Mouse (Mus musculus) kidney, embryonic 14.5 days (tissue): ENCODE data around the gene Tssk1. TPM values are rescaled to one million over a fixed set of nuclear protein-coding genes. Genes with fewer than 3 reads are reported as not detected.
A peak's percentile ranks its signal among the peaks of the same experiment; 100 is the strongest.

Experiments
- ATAC-seq: fragments of 200-750 bp; cut with Nextera tagmentation; 2 replicates; pipeline ENCODE4 v1.8.0; 2017; ENCODE audit warnings: moderate number of reproducible peaks, mild to moderate bottlenecking, moderate TSS enrichment, moderate library complexity; ENCODE audit not compliant: low FRiP score, low TSS enrichment
- H3K27ac ChIP-seq: fragments of 300-500 bp; sonication (generic); 2 replicates; pipeline ENCODE4 v1.5.1; 2014; ENCODE audit warnings: low read depth, mild to moderate bottlenecking, low read length, moderate library complexity, mixed read lengths
- H3K27me3 ChIP-seq: fragments of 300-500 bp; sonication (generic); 2 replicates; pipeline ENCODE4 v1.6.1; 2014; ENCODE audit warnings: mild to moderate bottlenecking, low read length; ENCODE audit not compliant: control insufficient read depth, insufficient read depth
- H3K36me3 ChIP-seq: fragments of 300-500 bp; sonication (generic); 2 replicates; pipeline ENCODE4 v1.6.1; 2014; ENCODE audit warnings: low read length, mixed read lengths; ENCODE audit not compliant: control insufficient read depth, insufficient read depth
- H3K4me1 ChIP-seq: fragments of 300-500 bp; sonication (generic); 2 replicates; pipeline ENCODE4 v1.6.1; 2014; ENCODE audit warnings: low read length, mixed read lengths; ENCODE audit not compliant: control insufficient read depth, insufficient read depth
- H3K4me2 ChIP-seq: fragments of 300-500 bp; sonication (generic); replicated peaks from 2 replicates; pipeline ENCODE4 v1.6.1; 2014; ENCODE audit warnings: low read depth, mild to moderate bottlenecking, low read length
- H3K4me3 ChIP-seq: fragments of 300-500 bp; sonication (generic); 2 replicates; pipeline ENCODE4 v1.5.1; 2014; ENCODE audit warnings: mild to moderate bottlenecking, low read length
- H3K9ac ChIP-seq: fragments of 300-500 bp; sonication (generic); 2 replicates; pipeline ENCODE4 v1.6.1; 2014; ENCODE audit warnings: low read depth, mild to moderate bottlenecking, low read length, moderate library complexity
- H3K9me3 ChIP-seq: fragments of 300-500 bp; sonication (generic); 2 replicates; pipeline ENCODE4 v1.6.1; 2016; ENCODE audit warnings: low read length; ENCODE audit not compliant: control insufficient read depth
- WGBS: fragments of 180-500 bp; shearing (Covaris S2); extraction: QIAGEN DNeasy Blood & Tissue Kit; methylation state at CpG from one replicate; pipeline ENCODE4 v1.1.7; 2014; 5-methylcytosine and 5-hydroxymethylcytosine counted together
- polyA plus RNA-seq: library from polyadenylated mRNA; unstranded; fragments of >200 nt; fragmentation: Nextera tagmentation; extraction: Ambion mirVana; gene quantifications from 2 replicates; pipeline ENCODE4 v1.2.1, GENCODE M21; 2014

The Tssk1 gene
- polyA plus RNA-seq, 1 experiment from 2014 or later = not detected

- H3K27ac ChIP-seq = peak overlapping the region; percentile 79; the same call in 1 of the 2 replicates
- H3K4me1 ChIP-seq = peaks cover 9% of the 10 kb centered on the region; the same call in 1 of the 2 replicates
- 0 out of 2 replicates have a peak, but pooled peaks have one; percentile 5 for ATAC-seq
- H3K9ac ChIP-seq = no peak overlapping the region; the same call in 1 of the 2 replicates
- no peaks in the 10 kb centered on the region for H3K27me3 ChIP-seq
- no peak overlapping the region for H3K4me3 ChIP-seq
- no peaks in the 10 kb centered on the region for H3K9me3 ChIP-seq
- 27% methylated on average over 2 of the region's 2 CpGs for WGBS
- H3K4me2 ChIP-seq = no peak overlapping the region
- H3K36me3 ChIP-seq = peaks cover 18% of the 10 kb centered on the region
These were observed 35.2 kb downstream of the Tssk1 start for GRCm38 (mm10) chr16:17929211-17929610.

- Histone ChIP-seq H3K4me3 (no peak overlapping the region), H3K9me3 (no peaks in the 10 kb centered on the region), H3K36me3 (peaks cover 15% of the 10 kb centered on the region), H3K4me2 (no peak overlapping the region), H3K9ac (no peak overlapping the region), H3K4me1 (peaks cover 9% of the 10 kb centered on the region; the same call in 1 of the 2 replicates), H3K27me3 (no peaks in the 10 kb centered on the region), H3K27ac (no peak overlapping the region)
- ATAC-seq = no peak
- 69% methylated on average over 2 of the region's 2 CpGs for WGBS
These were observed 35.6 kb downstream of the Tssk1 start for GRCm38 (mm10) chr16:17929631-17930030.

GRCm38 (mm10) chr16:17931906-17932460 lies 38.0 kb downstream of the Tssk1 start:
- no peak overlapping the region for H3K4me2 ChIP-seq
- no peak for ATAC-seq

GRCm38 (mm10) chr16:17933594-17934444 lies 39.8 kb downstream of the Tssk1 start:
- no peaks in the 10 kb centered on the region for H3K36me3 ChIP-seq
- H3K4me3 ChIP-seq = no peak overlapping the region
- no peaks in the 10 kb centered on the region for H3K9me3 ChIP-seq
- H3K27me3 ChIP-seq = no peaks in the 10 kb centered on the region
- no peak overlapping the region for H3K9ac ChIP-seq
- no peak overlapping the region for H3K27ac ChIP-seq
- H3K4me1 ChIP-seq = 0 out of 2 replicates have a peak, but pooled peaks cover 1% of the 10 kb centered on the region
- ATAC-seq = no peak
- H3K4me2 ChIP-seq = no peak overlapping the region
- 76% methylated on average over 9 of the region's 9 CpGs for WGBS

More at GRCm38 (mm10) chr16:17931906-17932460, 38.0 kb downstream of the Tssk1 start:
- Histone ChIP-seq H3K4me1 (0 out of 2 replicates have a peak, but pooled peaks cover 7% of the 10 kb centered on the region), H3K27me3 (no peaks in the 10 kb centered on the region), H3K9me3 (no peaks in the 10 kb centered on the region), H3K36me3 (no peaks in the 10 kb centered on the region), H3K4me3 (no peak overlapping the region), H3K9ac (no peak overlapping the region), H3K27ac (no peak overlapping the region)
- 77% methylated on average over 5 of the region's 5 CpGs for WGBS

- Histone ChIP-seq H3K36me3 (no peaks in the 10 kb centered on the region), H3K9ac (no peak overlapping the region), H3K4me1 (no peaks in the 10 kb centered on the region), H3K27ac (no peak overlapping the region), H3K9me3 (no peaks in the 10 kb centered on the region), H3K4me2 (no peak overlapping the region), H3K27me3 (no peaks in the 10 kb centered on the region), H3K4me3 (no peak overlapping the region)
- 66% methylated on average over 3 of the region's 3 CpGs for WGBS
- no peak for ATAC-seq
These were observed 40.5 kb downstream of the Tssk1 start for GRCm38 (mm10) chr16:17934445-17934910.

GRCm38 (mm10) chr16:17936776-17937175 lies 42.8 kb downstream of the Tssk1 start:
- Histone ChIP-seq H3K4me1 (no peaks in the 10 kb centered on the region), H3K4me2 (no peak overlapping the region), H3K4me3 (no peak overlapping the region), H3K27ac (no peak overlapping the region), H3K9me3 (no peaks in the 10 kb centered on the region), H3K27me3 (no peaks in the 10 kb centered on the region), H3K36me3 (no peaks in the 10 kb centered on the region), H3K9ac (no peak overlapping the region)
- WGBS = 81% methylated on average over 10 of the region's 10 CpGs
- ATAC-seq = no peak

GRCm38 (mm10) chr16:17938187-17938586 lies 44.2 kb downstream of the Tssk1 start:
- WGBS = 75% methylated on average over 7 of the region's 7 CpGs
- Histone ChIP-seq H3K4me1 (no peaks in the 10 kb centered on the region), H3K36me3 (no peaks in the 10 kb centered on the region), H3K9me3 (no peaks in the 10 kb centered on the region), H3K9ac (no peak overlapping the region), H3K4me3 (no peak overlapping the region), H3K27ac (no peak overlapping the region), H3K4me2 (no peak overlapping the region), H3K27me3 (no peaks in the 10 kb centered on the region)
- ATAC-seq = no peak

- H3K9ac ChIP-seq = no peak overlapping the region
- no peaks in the 10 kb centered on the region for H3K9me3 ChIP-seq
- ATAC-seq = peak; percentile 84; the same call in 1 of the 2 replicates
- WGBS = 14% methylated on average over 7 of the region's 7 CpGs
- H3K27me3 ChIP-seq = no peaks in the 10 kb centered on the region
- no peak overlapping the region for H3K4me2 ChIP-seq
- no peaks in the 10 kb centered on the region for H3K4me1 ChIP-seq
- no peaks in the 10 kb centered on the region for H3K36me3 ChIP-seq
- no peak overlapping the region for H3K4me3 ChIP-seq
- no peak overlapping the region for H3K27ac ChIP-seq
These were observed 44.8 kb downstream of the Tssk1 start for GRCm38 (mm10) chr16:17938821-17939220.

GRCm38 (mm10) chr16:17939255-17939751 lies 45.3 kb downstream of the Tssk1 start:
- ATAC-seq = no peak

More at GRCm38 (mm10) chr16:17939255-17939751, 45.3 kb downstream of the Tssk1 start:
- Histone ChIP-seq H3K9me3 (no peaks in the 10 kb centered on the region), H3K4me3 (no peak overlapping the region), H3K27ac (no peak overlapping the region), H3K4me1 (no peaks in the 10 kb centered on the region), H3K27me3 (no peaks in the 10 kb centered on the region), H3K4me2 (no peak overlapping the region), H3K9ac (no peak overlapping the region), H3K36me3 (no peaks in the 10 kb centered on the region)
- 65% methylated on average over 9 of the region's 9 CpGs for WGBS
